Mouse (Mus musculus): ENCODE data around the gene Cog3.
A peak's percentile ranks its signal among the peaks of the same experiment; 100 is the strongest.
"Not testable (repeated sequence)": the region's sequence is repeated elsewhere in the genome, so short reads cannot be mapped to it uniquely, and the experiment has no call there.

The Cog3 gene

DNA sequence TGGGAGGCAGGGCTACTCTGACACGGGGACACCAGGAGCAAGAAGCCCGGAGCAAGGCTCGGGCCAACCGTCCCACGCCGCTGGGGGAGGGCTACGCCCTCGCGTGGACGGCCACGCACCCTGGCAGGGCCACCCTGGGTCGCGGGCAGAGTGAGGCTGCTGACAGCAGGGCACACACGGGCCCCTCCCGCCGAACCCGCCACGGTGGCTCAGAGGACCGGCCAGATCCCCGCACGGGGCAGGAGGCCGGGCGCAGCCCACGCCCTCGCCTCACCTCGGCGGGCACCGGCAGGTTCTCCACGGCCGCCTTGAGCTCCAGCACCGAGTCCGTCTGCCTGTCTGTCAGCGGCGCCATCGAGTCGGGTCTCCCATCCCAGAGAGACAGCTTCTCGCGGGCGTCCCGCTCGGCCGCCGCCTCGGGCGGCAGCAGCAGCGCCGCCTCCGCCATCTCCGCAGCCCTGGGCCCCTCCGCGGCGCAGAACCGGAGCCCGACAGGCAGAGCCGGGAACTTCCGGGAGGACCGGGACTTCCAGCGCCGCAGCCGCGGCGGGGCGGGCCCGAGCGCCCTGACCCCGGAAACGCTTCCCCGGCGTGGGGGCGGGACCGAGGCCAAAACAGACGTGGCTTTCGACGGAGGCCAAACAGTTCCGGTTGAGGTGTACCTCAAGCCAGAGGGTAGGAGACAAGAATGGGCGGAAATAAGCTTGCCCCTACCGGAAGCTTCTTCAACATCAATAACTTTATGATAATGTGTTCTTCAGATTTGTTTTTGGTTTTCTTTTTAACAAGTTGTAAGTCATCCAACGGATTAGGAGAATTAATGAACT, at the start of gene Cog3:
Cog3 (minus strand) TSS at position 527 of the 827 bp plus-strand sequence.
- DNase-seq (ENCODE audit: low read depth, low spot score), result peak; percentile 90

DNA sequence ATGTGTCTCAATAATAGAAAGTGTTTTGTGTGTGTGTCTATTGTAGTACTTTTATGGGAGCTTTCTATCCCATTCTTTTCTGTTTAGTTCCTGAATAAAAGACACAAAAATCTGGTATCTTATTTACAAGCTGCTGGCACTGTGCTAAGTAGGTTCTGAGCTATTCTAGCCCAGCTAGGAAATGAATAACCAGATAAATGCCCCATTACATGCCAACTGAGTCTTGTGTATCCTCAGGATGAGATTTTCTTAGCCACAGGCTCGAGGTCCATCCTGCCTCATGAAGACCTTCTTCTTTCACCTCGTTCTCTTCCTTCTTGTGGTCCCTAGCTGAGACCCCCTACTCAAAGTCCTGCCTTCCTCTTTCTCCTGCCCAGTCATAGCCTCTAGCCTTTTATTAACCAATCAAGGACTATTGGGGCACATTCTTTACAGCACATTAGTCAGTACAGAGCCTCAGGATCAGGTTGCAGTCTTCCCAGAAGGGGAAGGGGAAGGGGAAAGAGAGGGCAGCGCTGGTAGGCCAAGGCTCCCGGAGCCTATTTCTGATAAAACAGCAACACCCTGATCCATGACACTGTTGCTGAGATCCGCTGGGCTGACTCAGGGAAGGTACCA, 43.6 kb upstream of the Cog3 start:
- DNase-seq (ENCODE audit: low read depth, low spot score), result peak; percentile 70

DNA sequence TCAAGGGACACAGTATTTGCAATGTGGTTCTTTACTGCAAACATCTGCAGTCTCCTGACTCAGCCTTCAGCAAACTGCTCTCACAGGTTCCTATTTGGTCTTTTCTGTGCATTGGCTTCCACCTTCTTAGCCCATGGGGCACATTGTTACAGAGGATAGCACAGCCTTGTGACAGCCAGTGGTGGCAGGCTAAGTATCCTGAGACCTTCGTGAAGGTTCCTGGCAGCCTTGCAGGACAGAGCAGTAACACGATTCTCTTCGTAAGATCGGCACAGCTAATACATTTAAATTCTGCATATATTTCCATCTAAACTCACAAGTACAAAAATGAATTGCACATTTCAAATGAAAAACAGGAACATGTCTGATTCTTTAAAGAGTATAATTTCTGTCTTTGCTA, 41.6 kb upstream of the Cog3 start:
- no peak for DNase-seq (ENCODE audit: low read depth, low spot score)

DNA sequence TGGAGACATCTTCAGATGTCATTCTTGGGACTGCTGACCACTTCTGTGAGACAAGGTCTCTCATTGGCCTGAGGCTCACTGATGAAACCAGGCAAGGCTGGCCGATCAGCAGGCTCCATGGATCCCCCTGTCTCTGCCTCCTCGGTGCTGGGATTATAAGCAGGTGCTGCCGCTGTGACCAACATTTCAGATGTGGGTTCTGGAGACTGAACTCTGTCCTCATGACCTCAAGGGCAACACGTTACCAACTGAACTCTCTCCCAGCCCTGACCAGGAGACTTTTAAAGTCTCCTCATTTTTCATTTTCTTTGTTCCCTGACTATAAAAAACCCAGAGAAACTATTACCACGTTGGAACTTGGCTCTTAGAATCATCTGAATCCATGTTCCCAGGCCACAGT, 40.4 kb upstream of the Cog3 start:
- DNase-seq (ENCODE audit: low read depth, low spot score), result no peak

- no peak for DNase-seq (ENCODE audit: low read depth, low spot score)
These were observed 40.0 kb upstream of the Cog3 start for GRCm38 (mm10) chr14:75794324-75794723.

DNA sequence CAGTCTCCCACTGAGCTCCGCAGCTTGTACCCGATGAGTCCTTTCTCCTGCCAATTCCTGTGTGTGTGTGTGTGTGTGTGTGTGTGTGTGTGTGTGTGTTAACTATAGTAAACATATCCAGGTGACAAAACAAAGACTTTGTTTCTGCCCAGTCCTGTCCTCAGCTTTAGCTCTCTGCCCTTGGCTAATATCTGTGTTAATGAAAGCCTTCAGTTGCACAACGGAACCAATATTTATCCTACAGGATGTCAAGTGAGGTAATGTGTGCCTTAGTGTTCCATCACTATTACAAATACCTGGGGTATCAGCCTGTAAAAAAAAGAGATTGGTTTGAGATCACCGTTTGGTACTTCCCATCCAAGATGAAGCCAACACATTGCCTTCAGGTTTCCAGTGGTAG, 38.8 kb upstream of the Cog3 start:
- DNase-seq (ENCODE audit: low read depth, low spot score), result no peak

GRCm38 (mm10) chr14:75791372-75791771, 37.1 kb upstream of the Cog3 start:
- DNase-seq (ENCODE audit: low read depth, low spot score), result no peak

DNA sequence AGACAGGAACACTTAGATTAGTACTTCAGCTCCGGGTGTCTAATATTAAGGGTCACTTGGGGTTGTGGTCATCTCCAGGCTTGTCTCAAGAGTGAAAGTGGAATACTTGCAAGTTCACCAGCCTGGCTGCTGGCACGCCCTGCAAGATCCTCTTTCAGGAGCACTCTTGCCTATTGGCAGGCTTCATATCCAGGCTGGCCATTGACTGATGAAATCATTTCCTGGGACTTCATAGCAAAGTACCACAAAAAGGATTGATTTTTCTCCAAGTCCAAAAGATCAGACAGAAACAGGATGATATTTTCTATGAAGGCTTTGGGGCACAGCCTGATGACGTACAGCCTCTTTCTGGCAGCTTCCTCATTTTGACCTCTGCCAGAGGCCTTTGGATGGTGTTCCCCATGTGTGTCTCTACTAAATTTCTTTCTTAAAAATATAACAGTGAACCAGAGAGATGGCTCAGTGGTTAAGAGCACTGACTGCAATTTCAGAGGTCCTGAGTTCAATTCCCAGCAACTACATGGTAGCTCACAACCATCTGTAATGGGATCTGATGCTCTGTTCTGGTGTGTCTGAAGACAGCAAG, 36.2 kb upstream of the Cog3 start:
- no peak for DNase-seq (ENCODE audit: low read depth, low spot score)

DNA sequence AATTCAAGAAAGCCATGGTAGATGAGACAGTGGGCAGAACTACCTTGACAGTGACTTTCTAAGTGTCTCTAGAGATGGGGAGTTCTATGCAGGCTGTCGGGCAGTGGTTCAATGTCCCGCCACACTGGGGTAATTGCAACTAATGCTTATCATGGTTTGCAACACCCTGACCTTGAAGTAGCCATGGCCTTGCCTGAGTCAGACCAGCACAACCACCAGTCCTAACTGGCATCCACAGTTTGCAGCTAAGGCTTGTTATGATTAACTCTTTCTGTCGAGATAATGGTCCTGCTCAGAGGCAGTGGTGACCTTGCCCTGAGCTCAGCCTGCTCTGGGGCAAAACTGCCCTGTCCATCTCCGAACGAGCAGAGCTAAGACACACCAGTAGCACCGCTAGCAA, 35.0 kb upstream of the Cog3 start:
- DNase-seq (ENCODE audit: low read depth, low spot score), result no peak

DNA sequence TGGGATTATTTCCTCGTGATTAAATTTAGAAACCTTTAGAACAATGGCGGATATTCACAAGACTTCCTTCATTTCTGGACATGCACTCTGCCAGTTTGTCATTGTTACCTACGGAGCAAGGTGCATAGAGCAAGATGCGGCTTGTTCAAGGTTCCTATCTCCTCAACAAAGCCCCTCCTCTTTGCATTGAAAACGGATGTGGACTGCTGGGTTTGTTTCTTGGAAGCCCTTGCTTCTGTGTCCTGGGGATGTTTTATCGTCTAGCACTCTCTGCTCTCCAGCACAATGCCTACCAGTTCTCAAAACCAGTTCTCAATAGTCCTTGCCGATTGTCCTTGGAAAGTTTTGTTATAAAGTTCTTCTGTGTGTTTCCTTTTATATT, 33.5 kb upstream of the Cog3 start:
- no peak for DNase-seq (ENCODE audit: low read depth, low spot score)

- DNase-seq (ENCODE audit: low read depth, low spot score), result peak; percentile 95
These were observed 32.8 kb upstream of the Cog3 start, which contains the start of gene Slc25a30 for GRCm38 (mm10) chr14:75786868-75787793. Gene Slc25a30 (minus strand): TSS chr14:75787037.

DNA sequence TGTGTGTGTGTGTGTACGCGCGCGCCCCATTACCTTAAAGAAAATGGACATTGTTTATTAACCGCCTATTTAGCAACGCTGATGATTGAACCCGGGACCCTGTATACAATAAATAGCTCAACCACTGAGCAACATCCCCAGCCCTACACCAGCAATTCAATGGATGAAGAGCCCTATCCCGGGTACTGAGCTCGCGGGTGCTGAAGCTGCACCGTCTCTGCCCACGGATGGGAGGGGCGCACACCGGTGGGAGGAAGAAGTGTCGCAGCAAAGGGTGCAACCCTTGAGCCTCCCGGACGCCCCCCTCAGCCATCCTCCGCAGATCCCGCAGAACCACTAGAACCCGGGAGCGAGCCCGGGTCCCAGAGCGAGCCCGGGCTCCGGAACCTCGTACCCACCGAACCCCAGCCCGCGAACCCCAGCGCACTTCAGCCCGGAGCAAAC, 32.1 kb upstream of the Cog3 start:
- peak; percentile 59 for DNase-seq (ENCODE audit: low read depth, low spot score)

GRCm38 (mm10) chr14:75779913-75780312, 25.6 kb upstream of the Cog3 start:
- no peak for DNase-seq (ENCODE audit: low read depth, low spot score)

GRCm38 (mm10) chr14:75776637-75777036, 22.3 kb upstream of the Cog3 start:
- no peak for DNase-seq (ENCODE audit: low read depth, low spot score)

GRCm38 (mm10) chr14:75773431-75773830, 19.1 kb upstream of the Cog3 start:
- DNase-seq (ENCODE audit: low read depth, low spot score), result no peak

GRCm38 (mm10) chr14:75772407-75772806, 18.1 kb upstream of the Cog3 start:
- not testable (repeated sequence) for DNase-seq (ENCODE audit: low read depth, low spot score)

GRCm38 (mm10) chr14:75771101-75771501, 16.8 kb upstream of the Cog3 start:
- DNase-seq (ENCODE audit: low read depth, low spot score), result no peak

DNA sequence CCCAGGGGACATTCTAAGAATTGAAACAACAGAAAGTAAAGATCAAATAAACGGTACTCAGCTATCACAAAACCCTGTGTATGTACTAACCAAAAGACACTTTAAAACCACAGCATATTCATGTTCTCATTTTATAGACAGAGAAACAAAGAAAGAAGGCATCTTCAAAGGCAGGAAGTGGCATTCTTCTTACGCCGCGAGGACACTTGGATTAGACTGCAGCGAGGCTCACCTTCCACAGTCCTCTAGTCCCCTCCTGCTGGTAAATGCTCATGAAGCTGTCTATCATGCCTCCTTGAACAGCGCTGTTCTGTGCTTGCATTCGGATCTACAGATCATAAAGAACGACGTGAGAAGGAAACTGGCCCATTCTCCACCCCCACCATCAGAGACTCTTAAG, 15.0 kb upstream of the Cog3 start:
- no peak for DNase-seq (ENCODE audit: low read depth, low spot score)

GRCm38 (mm10) chr14:75768275-75768608, 13.9 kb upstream of the Cog3 start:
- no peak for DNase-seq (ENCODE audit: low read depth, low spot score)

DNA sequence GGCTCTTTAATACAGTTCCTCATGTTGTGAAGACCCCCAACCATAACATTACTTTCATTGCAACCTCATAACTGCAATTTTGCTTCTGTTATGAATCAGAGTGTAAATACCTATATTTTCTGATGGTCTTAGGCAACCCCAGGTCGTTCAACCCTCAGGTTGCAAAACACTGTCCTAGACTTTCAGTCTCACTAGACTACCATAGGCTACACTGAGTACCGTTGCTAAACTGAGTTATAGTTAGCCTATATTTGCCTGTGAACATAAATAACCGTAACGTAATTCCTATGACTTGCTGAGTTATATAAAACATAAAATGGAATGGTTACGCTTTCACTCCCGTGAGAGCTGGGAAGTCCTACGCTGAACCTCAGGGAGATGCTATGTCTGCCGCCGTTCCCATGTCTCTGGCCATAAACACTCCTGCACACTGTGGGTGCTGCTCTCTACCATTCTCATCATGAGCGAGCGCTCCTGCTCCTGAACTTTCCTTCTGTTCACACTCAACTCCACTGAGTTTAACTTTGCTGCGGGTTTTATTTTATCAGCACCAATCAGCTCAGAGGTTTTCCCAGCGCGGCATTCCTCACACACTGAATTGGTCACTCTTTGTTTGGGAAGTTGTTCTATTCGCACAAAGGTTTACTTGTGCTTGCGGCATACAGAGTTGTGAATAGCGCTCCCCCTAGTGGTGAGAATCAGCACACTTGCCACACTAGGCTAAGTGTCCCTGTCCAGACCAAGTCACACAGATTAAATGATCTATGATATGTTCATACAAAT, 13.4 kb upstream of the Cog3 start:
- peak; percentile 92 for DNase-seq (ENCODE audit: low read depth, low spot score)

Data from mesoderm, embryonic 11.5 days (tissue).